Mouse (Mus musculus): ENCODE data around the gene Ncln. TPM values are rescaled to one million over a fixed set of nuclear protein-coding genes. Genes with fewer than 3 reads are reported as not detected.

Ncln gene
- polyA plus RNA-seq, 1 experiment from 2014 or later, result 39.4 TPM

Small RNA genes lying within 50 kb of the gene (microRNA-seq; reads per million reads assigned to microRNA genes)
- not detected for gene Gm25595 (ENCODE audit: borderline number of aligned reads)

Other genes starting within 250 kb of the Ncln start
- gene Matk, start 243.5 kb downstream of the Ncln start, polyA plus RNA-seq (2015; fragmentation: Nextera tagmentation; extraction: Ambion mirVana), result 17.7 and 19.3 TPM in 2 replicates
- gene Mrpl54, start 229.5 kb downstream of the Ncln start, polyA plus RNA-seq (2015; fragmentation: Nextera tagmentation; extraction: Ambion mirVana), result 216 and 225 TPM in 2 replicates
- 34.8 and 38.7 TPM in 2 replicates for gene Apba3, start 229.4 kb downstream of the Ncln start, polyA plus RNA-seq (2015; fragmentation: Nextera tagmentation; extraction: Ambion mirVana)
- 7.8 and 9.3 TPM in 2 replicates for gene Tjp3, start 204.8 kb downstream of the Ncln start, polyA plus RNA-seq (2015; fragmentation: Nextera tagmentation; extraction: Ambion mirVana)
- 36.9 and 38.6 TPM in 2 replicates for gene Pip5k1c, start 203.4 kb downstream of the Ncln start, polyA plus RNA-seq (2015; fragmentation: Nextera tagmentation; extraction: Ambion mirVana)
- gene Cactin, start 175.3 kb downstream of the Ncln start, polyA plus RNA-seq (2015; fragmentation: Nextera tagmentation; extraction: Ambion mirVana), result 41.3 and 45.8 TPM in 2 replicates
- 97.5 and 103 TPM in 2 replicates for gene Tbxa2r, start 167.7 kb downstream of the Ncln start, polyA plus RNA-seq (2015; fragmentation: Nextera tagmentation; extraction: Ambion mirVana)
- 0.14 and 0.16 TPM in 2 replicates for gene Gipc3, start 153.1 kb downstream of the Ncln start, polyA plus RNA-seq (2015; fragmentation: Nextera tagmentation; extraction: Ambion mirVana)
- gene Hmg20b, start 145.9 kb downstream of the Ncln start, polyA plus RNA-seq (2015; fragmentation: Nextera tagmentation; extraction: Ambion mirVana), result 88.5 and 100 TPM in 2 replicates
- 36.3 and 38.1 TPM in 2 replicates for gene Mfsd12, start 138.9 kb downstream of the Ncln start, polyA plus RNA-seq (2015; fragmentation: Nextera tagmentation; extraction: Ambion mirVana)
- 1.7 and 3.0 TPM in 2 replicates for gene 4930404N11Rik, start 130.6 kb downstream of the Ncln start, polyA plus RNA-seq (2015; fragmentation: Nextera tagmentation; extraction: Ambion mirVana)
- 87.1 and 96.9 TPM in 2 replicates for gene Fzr1, start 117.9 kb downstream of the Ncln start, polyA plus RNA-seq (2015; fragmentation: Nextera tagmentation; extraction: Ambion mirVana)
- gene Dohh, start 112.0 kb downstream of the Ncln start, polyA plus RNA-seq (2015; fragmentation: Nextera tagmentation; extraction: Ambion mirVana), result 71.3 and 78.7 TPM in 2 replicates
- gene Gm48551, start 111.9 kb downstream of the Ncln start, polyA plus RNA-seq (2015; fragmentation: Nextera tagmentation; extraction: Ambion mirVana), result 2.3 TPM in 2 replicates
- gene Gm48552, start 107.4 kb downstream of the Ncln start, polyA plus RNA-seq (2015; fragmentation: Nextera tagmentation; extraction: Ambion mirVana), result 0.72 and 1.5 TPM in 2 replicates
- gene Smim24, start 103.3 kb downstream of the Ncln start, polyA plus RNA-seq (2015; fragmentation: Nextera tagmentation; extraction: Ambion mirVana), result 12.5 and 14.0 TPM in 2 replicates
- gene Nfic, start 40.8 kb downstream of the Ncln start, polyA plus RNA-seq (2015; fragmentation: Nextera tagmentation; extraction: Ambion mirVana), result 21.5 and 21.9 TPM in 2 replicates
- 0.04 and 0.25 TPM in 2 replicates for gene Celf5, start 13.7 kb downstream of the Ncln start, polyA plus RNA-seq (2015; fragmentation: Nextera tagmentation; extraction: Ambion mirVana)
- gene S1pr4, start 3.7 kb upstream of the Ncln start, polyA plus RNA-seq (2015; fragmentation: Nextera tagmentation; extraction: Ambion mirVana), result 22.2 and 25.6 TPM in 2 replicates
- 3.5 TPM in 2 replicates for gene Gna15, start 27.8 kb upstream of the Ncln start, polyA plus RNA-seq (2015; fragmentation: Nextera tagmentation; extraction: Ambion mirVana)
- 28.5 and 30.0 TPM in 2 replicates for gene Gna11, start 48.8 kb upstream of the Ncln start, polyA plus RNA-seq (2015; fragmentation: Nextera tagmentation; extraction: Ambion mirVana)
- gene Aes, start 63.1 kb upstream of the Ncln start, polyA plus RNA-seq (2015; fragmentation: Nextera tagmentation; extraction: Ambion mirVana), result 683 and 740 TPM in 2 replicates
- 2.4 and 2.9 TPM in 2 replicates for gene Tle2, start 78.2 kb upstream of the Ncln start, polyA plus RNA-seq (2015; fragmentation: Nextera tagmentation; extraction: Ambion mirVana)
- 3.7 and 4.8 TPM in 2 replicates for gene Tle6, start 104.7 kb upstream of the Ncln start, polyA plus RNA-seq (2015; fragmentation: Nextera tagmentation; extraction: Ambion mirVana)
- gene BC025920, start 109.9 kb upstream of the Ncln start, polyA plus RNA-seq (2015; fragmentation: Nextera tagmentation; extraction: Ambion mirVana), result 0.85 and 0.98 TPM in 2 replicates
- gene Sirt6, start 131.4 kb upstream of the Ncln start, polyA plus RNA-seq (2015; fragmentation: Nextera tagmentation; extraction: Ambion mirVana), result 26.7 and 31.3 TPM in 2 replicates
- gene Ankrd24, start 132.1 kb upstream of the Ncln start, polyA plus RNA-seq (2015; fragmentation: Nextera tagmentation; extraction: Ambion mirVana), result 2.2 and 2.3 TPM in 2 replicates
- 4.4 and 5.6 TPM in 2 replicates for gene Gm10778, start 152.7 kb upstream of the Ncln start, polyA plus RNA-seq (2015; fragmentation: Nextera tagmentation; extraction: Ambion mirVana)
- gene Zfp433, start 208.4 kb upstream of the Ncln start, polyA plus RNA-seq (2015; fragmentation: Nextera tagmentation; extraction: Ambion mirVana), result 17.1 and 19.0 TPM in 2 replicates

Measured in thymus, postnatal 0 days (tissue).